Mouse (Mus musculus): ENCODE data around the gene Svs3a.
"Not testable (repeated sequence)": the region's sequence is repeated elsewhere in the genome, so short reads cannot be mapped to it uniquely, and the experiment has no call there.

Svs3a gene

DNA sequence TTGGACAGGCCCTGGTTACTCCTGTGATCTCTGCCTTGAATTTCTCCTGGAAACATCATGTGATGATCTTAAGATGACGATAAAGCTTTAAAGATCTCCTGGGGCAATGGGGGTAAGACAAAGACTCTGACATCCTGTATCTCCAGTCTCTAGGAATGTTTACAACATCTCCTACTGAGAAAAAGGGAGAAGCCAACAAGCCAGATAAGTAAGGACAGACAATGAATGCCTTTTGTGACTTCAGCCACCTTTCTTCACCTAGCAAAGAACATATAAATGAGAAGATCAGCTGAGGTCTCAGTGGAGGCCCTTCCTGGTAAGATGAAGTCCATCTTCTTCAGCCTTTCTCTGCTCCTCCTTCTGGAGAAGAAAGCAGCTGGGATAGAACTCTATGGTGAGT lies at the start of gene Svs3a:
Svs3a (plus strand) TSS at position 301 of the 400 bp plus-strand sequence.
- CTCF ChIA-PET: not testable (repeated sequence)

DNA sequence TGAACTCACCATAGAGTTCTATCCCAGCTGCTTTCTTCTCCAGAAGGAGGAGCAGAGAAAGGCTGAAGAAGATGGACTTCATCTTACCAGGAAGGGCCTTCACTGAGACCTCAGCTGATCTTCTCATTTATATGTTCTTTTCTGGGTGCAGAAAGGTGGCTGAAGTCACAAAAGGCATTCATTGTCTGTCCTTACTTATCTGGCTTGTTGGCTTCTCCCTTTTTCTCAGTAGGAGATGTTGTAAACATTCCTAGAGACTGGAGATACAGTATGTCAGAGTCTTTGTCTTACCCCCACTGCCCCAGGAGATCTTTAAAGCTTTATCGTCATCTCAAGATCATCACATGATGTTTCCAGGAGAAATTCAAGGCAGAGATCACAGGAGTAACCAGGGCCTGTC lies 32.5 kb upstream of the Svs3a start, which contains the start of gene Svs3b:
Svs3b (minus strand) TSS at position 101 of the 400 bp plus-strand sequence.
- CTCF ChIA-PET: not testable (repeated sequence)

DNA sequence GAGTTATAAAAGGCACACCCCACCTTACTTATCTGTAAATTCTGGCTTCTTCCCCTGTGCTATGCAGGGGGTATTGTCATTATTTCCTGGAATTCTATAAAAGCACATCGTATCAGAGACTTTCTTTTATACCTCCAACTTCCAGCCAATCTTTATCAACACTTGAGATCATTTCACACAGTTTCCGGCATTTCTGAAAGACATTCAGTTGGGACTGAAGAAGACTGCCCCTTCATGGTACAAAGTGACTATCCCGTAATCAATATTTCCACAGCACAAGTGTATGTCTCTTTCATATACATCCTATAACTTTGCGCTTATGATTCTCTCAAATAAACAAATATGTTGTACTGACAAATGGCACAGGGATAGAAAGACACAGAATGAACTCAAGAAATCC lies 10.7 kb upstream of the Svs3a start, which contains the start of gene Svs4:
Svs4 (minus strand) TSS at position 101 of the 400 bp plus-strand sequence.
- CTCF ChIA-PET: no interaction called here

DNA sequence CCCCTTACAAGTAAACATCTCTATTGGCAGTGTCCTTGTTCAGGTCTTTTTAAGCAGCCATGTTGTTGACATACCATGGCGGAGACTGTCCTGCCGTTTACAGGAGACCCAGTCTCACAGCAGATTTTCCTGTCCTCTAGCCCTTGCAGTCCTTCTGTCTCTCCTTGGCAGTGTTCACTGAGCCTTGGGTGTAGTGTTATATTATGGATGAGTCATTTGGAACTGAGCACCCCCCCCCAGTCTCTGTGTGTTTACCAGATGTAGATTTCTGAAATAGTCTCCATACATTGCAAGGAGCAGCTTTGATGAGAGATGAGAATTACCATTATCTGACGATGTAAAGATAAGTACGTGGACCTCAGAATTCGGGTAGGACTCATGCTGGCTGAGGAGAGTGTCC lies 23.5 kb downstream of the Svs3a start:
- CTCF ChIA-PET: no interaction called here

DNA sequence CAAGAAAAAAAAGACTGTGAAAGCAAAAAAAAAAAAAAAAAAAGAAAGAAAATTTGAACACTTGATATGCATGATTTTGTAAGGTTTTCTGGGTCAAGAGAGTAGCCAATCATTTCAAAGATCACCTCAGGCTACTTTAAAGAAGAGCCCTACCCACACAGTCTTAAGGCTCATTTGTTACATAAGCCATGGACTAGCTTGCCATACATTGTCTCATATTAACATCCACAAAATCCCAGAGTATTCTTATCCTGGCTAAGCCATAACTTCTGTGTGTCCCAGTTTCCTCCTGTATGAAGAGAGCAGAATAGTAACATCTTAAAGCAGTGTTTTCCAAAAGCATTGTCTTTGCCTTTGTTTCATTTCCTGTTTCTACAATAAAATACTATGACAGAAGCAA lies 26.4 kb downstream of the Svs3a start:
- CTCF ChIA-PET: not testable (repeated sequence)

DNA sequence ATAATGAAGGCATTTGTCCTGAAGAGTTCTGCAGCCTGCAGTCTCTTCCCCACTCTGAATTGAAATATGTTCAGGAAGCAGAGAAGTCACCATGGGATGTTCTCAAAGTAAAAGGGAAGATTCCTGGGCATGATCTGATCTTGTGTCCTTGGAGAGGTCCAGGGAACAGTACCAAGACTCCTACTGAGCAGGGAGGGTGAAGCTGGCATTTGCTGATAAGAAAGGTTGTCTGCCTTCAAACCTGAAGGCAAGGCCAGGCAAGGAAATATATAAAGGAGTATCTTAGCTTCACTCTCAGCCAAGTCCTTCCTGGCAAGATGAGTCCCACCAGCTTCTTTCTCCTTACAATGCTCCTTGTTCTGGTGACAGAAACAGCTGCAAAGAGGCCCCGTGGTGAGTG lies 27.4 kb downstream of the Svs3a start, which contains the start of gene Svs6:
Svs6 (plus strand) TSS at position 301 of the 400 bp plus-strand sequence.
- CTCF ChIA-PET: not testable (repeated sequence)

DNA sequence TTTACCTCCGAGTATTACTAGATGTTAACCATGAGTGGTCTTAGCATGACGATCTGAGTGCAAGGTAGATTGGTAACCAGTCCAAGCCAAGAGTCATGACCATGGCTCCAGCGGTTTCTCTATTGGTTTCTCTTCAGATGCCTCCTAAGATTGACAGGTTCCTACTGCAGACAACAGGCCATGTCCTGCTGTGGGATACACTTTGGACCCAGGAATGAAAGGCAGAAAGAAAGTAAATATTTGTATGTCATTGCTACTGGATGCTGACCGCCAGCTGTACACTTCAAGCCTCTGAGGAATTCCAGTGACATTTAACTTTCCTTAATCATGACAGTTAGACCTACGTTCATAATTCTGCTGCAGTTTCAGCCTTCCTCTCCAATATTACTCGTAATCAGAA lies 31.9 kb downstream of the Svs3a start:
- CTCF ChIA-PET: no interaction called here

DNA sequence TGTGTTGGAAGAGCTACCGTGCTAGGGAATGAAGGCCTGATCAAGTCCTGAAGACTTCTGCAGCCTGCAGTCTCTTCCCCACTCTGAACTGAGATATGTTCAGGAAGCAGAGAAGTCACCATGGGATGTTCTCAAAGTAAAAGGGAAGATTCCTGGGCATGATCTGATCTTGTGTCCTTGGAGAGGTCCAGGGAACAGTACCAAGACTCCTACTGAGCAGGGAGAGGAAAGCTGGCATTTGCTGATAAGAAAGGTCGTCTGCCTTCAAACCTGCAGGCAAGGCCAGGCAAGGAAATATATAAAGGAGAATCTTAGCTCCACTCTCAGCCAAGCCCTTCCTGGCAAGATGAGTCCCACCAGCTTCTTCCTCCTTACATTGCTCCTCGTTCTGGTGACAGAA lies 43.4 kb downstream of the Svs3a start, which contains the start of gene Svs5:
Svs5 (plus strand) TSS at position 301 of the 400 bp plus-strand sequence.
- CTCF ChIA-PET: not testable (repeated sequence)

Measured in spleen, embryonic (tissue).